16 mouse cellular contexts compared by ENCODE assay signal in the genomic region with DNA sequence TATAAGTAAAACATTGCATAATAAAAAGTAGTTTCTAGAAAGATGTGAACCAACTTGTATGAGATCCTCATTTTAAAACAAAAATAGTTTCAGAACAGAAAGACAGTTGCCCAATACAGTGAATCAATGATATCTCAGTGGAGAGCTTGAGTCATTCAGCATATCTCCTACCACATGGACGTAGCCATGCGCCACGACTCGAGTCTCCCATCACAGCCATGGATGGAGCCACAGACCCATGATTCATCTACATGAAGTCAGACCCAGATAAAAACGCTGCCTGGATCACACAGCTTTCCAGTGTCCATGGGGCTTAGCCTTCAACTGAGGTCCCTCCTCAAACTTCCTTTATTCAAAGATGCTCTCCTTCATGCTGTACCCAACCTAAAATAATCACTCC.
"Had no signal": no experiment of that assay in that cellular context is flagged by ENCODE, and none has a peak within 500 bp of the region (broad histone marks: within the 10 kb centered on the region; RNA-seq: fewer than 3 reads in every experiment).

No protein-coding gene starts in this region.

- DNase-seq: kidney, adult 2 months; kidney, postnatal 14 days; lung, embryonic 14.5 days; lung, postnatal 10 days; lung, postnatal 4 days; midbrain, embryonic 14.5 days; right cerebral cortex, postnatal 4 days; spleen, adult 18-20 months; thymus, adult 2 months; thymus, postnatal 25 days had no signal

- H3K9ac ChIP-seq: kidney, embryonic 15.5 days; limb, embryonic 15.5 days; liver, embryonic 12.5 days; lung, embryonic 14.5 days; neural tube, embryonic 12.5 days; stomach, embryonic 15.5 days had no signal

- H3K4me3 ChIP-seq: kidney, embryonic 15.5 days; limb, embryonic 15.5 days; liver, embryonic 12.5 days; midbrain, embryonic 10.5 days; neural tube, embryonic 12.5 days; stomach, embryonic 15.5 days had no signal

- H3K36me3 ChIP-seq: kidney, embryonic 15.5 days; limb, embryonic 15.5 days; midbrain, embryonic 10.5 days; neural tube, embryonic 12.5 days; stomach, embryonic 15.5 days had no signal

- H3K27ac ChIP-seq: kidney, embryonic 15.5 days; limb, embryonic 15.5 days; liver, embryonic 12.5 days; midbrain, embryonic 10.5 days; neural tube, embryonic 12.5 days; stomach, embryonic 15.5 days had no signal

- H3K4me2 ChIP-seq: kidney, embryonic 15.5 days; limb, embryonic 15.5 days; liver, embryonic 12.5 days; lung, embryonic 14.5 days; neural tube, embryonic 12.5 days; stomach, embryonic 15.5 days had no signal

- ATAC-seq: liver, embryonic 12.5 days had no signal

- H3K4me1 ChIP-seq: kidney, embryonic 15.5 days; limb, embryonic 15.5 days; midbrain, embryonic 10.5 days; neural tube, embryonic 12.5 days; stomach, embryonic 15.5 days had no signal

- H3K9me3 ChIP-seq: kidney, embryonic 15.5 days; limb, embryonic 15.5 days; liver, embryonic 12.5 days; midbrain, embryonic 10.5 days; neural tube, embryonic 12.5 days; stomach, embryonic 15.5 days had no signal

- H3K27me3 ChIP-seq: kidney, embryonic 15.5 days; limb, embryonic 15.5 days; liver, embryonic 12.5 days; neural tube, embryonic 12.5 days; stomach, embryonic 15.5 days had no signal
